Mouse (Mus musculus): Measurements from ENCODE around the gene Abcf1. TPM values are rescaled to one million over a fixed set of nuclear protein-coding genes. Genes with fewer than 3 reads are reported as not detected.

The Abcf1 gene
- total and polyA plus RNA-seq, 3 experiments, result 52.8 to 290 (median 110) TPM

DNA sequence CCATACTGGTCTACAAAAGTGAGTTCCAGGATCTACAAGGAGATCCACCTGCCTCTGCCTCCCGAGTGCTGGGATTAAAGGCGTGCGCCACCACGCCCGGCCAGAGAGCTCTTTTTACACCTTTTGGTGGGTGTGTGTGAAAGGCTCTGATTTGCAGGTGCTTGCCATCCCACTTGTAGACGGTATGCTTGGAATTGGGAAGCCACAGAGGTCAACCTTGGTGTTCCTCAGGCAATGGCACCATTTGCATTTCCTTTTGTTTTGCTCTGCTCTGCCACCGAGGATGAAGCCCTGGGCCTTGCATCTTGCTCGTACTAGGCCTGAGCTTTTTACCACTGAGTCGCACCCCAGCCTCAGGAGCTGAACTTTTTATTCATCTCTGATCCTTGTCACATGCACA, 12.2 kb upstream of the Abcf1 start:
- Histone ChIP-seq H3K27ac (ENCODE audit: insufficient read depth, low read depth) (no peak overlapping the region), H3K4me2 (ENCODE audit: insufficient read depth, low read depth, poor library complexity, severe bottlenecking) (no peak overlapping the region), H3K9ac (ENCODE audit: insufficient read depth, low read depth) (no peak overlapping the region), H3K4me3 (replicated peaks in 1 of 3; ENCODE audit: low read depth in 2 of 3, low read length in 2 of 3, poor library complexity in 1 of 3) (no peak overlapping the region), H3K4me1 (ENCODE audit: control insufficient read depth in 1 of 2, insufficient read depth in 2 of 2) (peaks cover 3 to 20% of the 10 kb centered on the region in 2 experiments; a peak in 3 of 4 replicates), H3K79me2 (replicated peaks; ENCODE audit: control insufficient read depth, extremely low read depth, insufficient read depth, poor library complexity, severe bottlenecking) (peaks cover 25% of the 10 kb centered on the region), H3K36me3 (replicated peaks in 1 of 2; ENCODE audit: control insufficient read depth in 1 of 2, insufficient read depth in 1 of 2, low read length in 1 of 2) (peaks cover 33 to 56% of the 10 kb centered on the region in 2 experiments), H3K27me3 (replicated peaks) (no peaks in the 10 kb centered on the region), H3K9me3 (replicated peaks; ENCODE audit: low read length) (no peaks in the 10 kb centered on the region)
- dilution Hi-C loops (cut with MboI; ENCODE audit: extremely low pct_ligation_motif_present, extremely low pct_unique_long_range_greater_than_20kb, low sequenced_read_pairs), result no loop called here
- TF ChIP-seq MXI1 (IDR thresholded peaks at IDR 0.05; ENCODE audit: low read depth, low read length), result no peak
- no peak for TF ChIP-seq NRF1 (IDR thresholded peaks at IDR 0.05; ENCODE audit: low read depth, low read length)
- DNase-seq (ENCODE audit: extremely low read depth), result no peak
- in situ Hi-C loops (cut with MboI; ENCODE audit: low pct_ligation_motif_present, low pct_unique_long_range_greater_than_20kb, low sequenced_read_pairs), result no loop called here

DNA sequence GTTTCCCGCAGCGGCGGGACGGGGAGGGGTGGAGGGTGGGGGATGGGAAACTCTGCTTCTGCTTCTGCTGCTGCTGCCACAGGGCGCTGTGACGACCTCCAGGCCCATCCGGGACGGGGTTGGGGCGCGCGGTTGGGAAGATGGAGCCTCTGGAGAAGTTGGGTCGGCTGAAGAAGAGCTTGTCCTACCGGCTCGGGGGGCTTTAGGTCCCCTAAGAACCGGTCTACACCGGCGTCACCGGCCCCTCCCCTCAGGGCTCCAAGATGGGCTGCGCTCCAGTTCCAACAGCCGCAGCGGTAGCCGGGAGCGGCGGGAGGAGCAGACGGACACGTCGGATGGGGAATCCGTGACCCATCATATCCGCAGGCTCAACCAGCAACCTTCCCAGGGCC, 10.8 kb upstream of the Abcf1 start:
- Histone ChIP-seq H3K4me3 (replicated peaks in 1 of 3; ENCODE audit: low read depth in 2 of 3, low read length in 2 of 3, poor library complexity in 1 of 3) (peak overlapping the region; percentile 77 to 96 (median 93)), H3K9ac (ENCODE audit: insufficient read depth, low read depth) (peak overlapping the region; percentile 69), H3K4me1 (ENCODE audit: control insufficient read depth in 1 of 2, insufficient read depth in 2 of 2) (peaks cover 3 to 20% of the 10 kb centered on the region in 2 experiments; a peak in 3 of 4 replicates), H3K9me3 (replicated peaks; ENCODE audit: low read length) (no peaks in the 10 kb centered on the region), H3K27ac (ENCODE audit: insufficient read depth, low read depth) (peak overlapping the region; percentile 71), H3K36me3 (replicated peaks in 1 of 2; ENCODE audit: control insufficient read depth in 1 of 2, insufficient read depth in 1 of 2, low read length in 1 of 2) (peaks cover 26 to 52% of the 10 kb centered on the region in 2 experiments), H3K4me2 (ENCODE audit: insufficient read depth, low read depth, poor library complexity, severe bottlenecking) (peak overlapping the region; percentile 65), H3K27me3 (replicated peaks) (no peaks in the 10 kb centered on the region), H3K79me2 (replicated peaks; ENCODE audit: control insufficient read depth, extremely low read depth, insufficient read depth, poor library complexity, severe bottlenecking) (peaks cover 25% of the 10 kb centered on the region)
- TF ChIP-seq MXI1 (IDR thresholded peaks at IDR 0.05; ENCODE audit: low read depth, low read length) (no peak), MAZ (IDR thresholded peaks at IDR 0.05; ENCODE audit: low read depth, low read length) (no peak), NELFE (IDR thresholded peaks at IDR 0.05; ENCODE audit: low read depth, low read length) (0 out of 2 replicates have a peak, but pooled peaks have one; percentile 7), TBP (conservative IDR thresholded peaks at IDR 0.05; ENCODE audit: low read depth, low read length) (no peak), MYC (IDR thresholded peaks at IDR 0.05; ENCODE audit: low read depth, low read length) (no peak), RCOR1 (conservative IDR thresholded peaks at IDR 0.05; ENCODE audit: low read depth, low read length) (no peak), JUND (conservative IDR thresholded peaks at IDR 0.05; ENCODE audit: low read depth, low read length) (no peak), MAX (IDR thresholded peaks at IDR 0.05; ENCODE audit: low read length) (no peak), ZKSCAN1 (IDR thresholded peaks at IDR 0.05; ENCODE audit: borderline replicate concordance, low read depth, low read length) (no peak), UBTF (IDR thresholded peaks at IDR 0.05; ENCODE audit: low read depth, low read length) (0 out of 2 replicates have a peak, but pooled peaks have one; percentile 17), JUN (IDR thresholded peaks at IDR 0.05; ENCODE audit: insufficient read depth, low read depth, low read length) (no peak), CHD1 (IDR thresholded peaks at IDR 0.05; ENCODE audit: low read depth, low read length) (no peak)
- dilution Hi-C loops (cut with MboI; ENCODE audit: extremely low pct_ligation_motif_present, extremely low pct_unique_long_range_greater_than_20kb, low sequenced_read_pairs) (no loop called here), in situ Hi-C loops (cut with MboI; ENCODE audit: low pct_ligation_motif_present, low pct_unique_long_range_greater_than_20kb, low sequenced_read_pairs) (no loop called here)
- DNase-seq (ENCODE audit: extremely low read depth), result no peak
